Mouse (Mus musculus): Measurements from ENCODE around the gene Evi2b. TPM values are rescaled to one million over a fixed set of nuclear protein-coding genes. Genes with fewer than 3 reads are reported as not detected.

Gene Evi2b
- polyA plus RNA-seq, 1 experiment from 2014 or later, result 0.35 TPM

Other genes with a start within 250 kb of the Evi2b start
- not detected in 2 replicates for gene Gm9964, start 226.9 kb downstream of the Evi2b start, polyA plus RNA-seq (2016; fragmentation: Nextera tagmentation; extraction: Ambion mirVana)
- gene Nf1, start 184.1 kb downstream of the Evi2b start, polyA plus RNA-seq (2016; fragmentation: Nextera tagmentation; extraction: Ambion mirVana), result 5.5 and 5.9 TPM in 2 replicates
- gene Omg, start 19.7 kb downstream of the Evi2b start, polyA plus RNA-seq (2016; fragmentation: Nextera tagmentation; extraction: Ambion mirVana), result 0.19 and 0.29 TPM in 2 replicates
- gene Evi2, start 6.8 kb upstream of the Evi2b start, polyA plus RNA-seq (2016; fragmentation: Nextera tagmentation; extraction: Ambion mirVana), result 0.95 and 1.1 TPM in 2 replicates
- 2.4 and 3.1 TPM in 2 replicates for gene Evi2a, start 6.8 kb upstream of the Evi2b start, polyA plus RNA-seq (2016; fragmentation: Nextera tagmentation; extraction: Ambion mirVana)
- gene Rab11fip4, start 67.5 kb upstream of the Evi2b start, polyA plus RNA-seq (2016; fragmentation: Nextera tagmentation; extraction: Ambion mirVana), result 15.0 and 15.6 TPM in 2 replicates